Mouse (Mus musculus) mouse embryonic stem cell (cell line): Measurements from ENCODE around the gene Dpf1.

Experiments used
- in situ Hi-C, 2 experiments: fragments of 300-500 bp; cut with MboI; formaldehyde crosslinking; loops; 1 replicate in 1 of 2; 3 replicates in 1 of 2; pipeline ENCODE4 v1.14.3; 2019 to 2020; ENCODE audit warnings: low sequenced_read_pairs in 2 of 2, low pct_unique_long_range_greater_than_20kb in 1 of 2, mixed read lengths in 1 of 2; ENCODE audit not compliant: unreplicated experiment in 1 of 2

Gene Dpf1

GRCm38 (mm10) chr7:29303738-29304462 is at the start of gene Dpf1:
Gene Dpf1 (plus strand): TSS chr7:29303951.
- in situ Hi-C loops, result no loop called here

DNA sequence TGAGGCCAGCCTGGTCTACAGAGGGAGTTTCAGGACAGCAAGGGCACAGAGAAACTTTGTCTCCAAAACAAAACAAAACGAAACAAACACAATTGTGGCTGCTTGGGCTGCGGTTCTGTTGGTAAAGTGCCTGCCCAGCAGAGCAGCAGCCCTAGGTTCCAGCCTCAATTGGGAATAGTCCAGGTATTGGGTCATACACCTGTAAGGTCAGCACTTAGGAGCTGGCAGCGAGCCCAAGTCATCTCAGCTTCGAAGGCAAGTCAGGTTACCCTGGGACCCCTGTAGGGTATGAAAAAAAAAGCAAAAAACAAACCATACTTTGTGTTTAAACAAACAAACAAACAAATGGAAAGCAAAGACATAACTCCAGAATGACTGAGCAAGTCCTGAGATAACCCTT is 47.9 kb upstream of the Dpf1 start:
- in situ Hi-C loops, result no loop called here

DNA sequence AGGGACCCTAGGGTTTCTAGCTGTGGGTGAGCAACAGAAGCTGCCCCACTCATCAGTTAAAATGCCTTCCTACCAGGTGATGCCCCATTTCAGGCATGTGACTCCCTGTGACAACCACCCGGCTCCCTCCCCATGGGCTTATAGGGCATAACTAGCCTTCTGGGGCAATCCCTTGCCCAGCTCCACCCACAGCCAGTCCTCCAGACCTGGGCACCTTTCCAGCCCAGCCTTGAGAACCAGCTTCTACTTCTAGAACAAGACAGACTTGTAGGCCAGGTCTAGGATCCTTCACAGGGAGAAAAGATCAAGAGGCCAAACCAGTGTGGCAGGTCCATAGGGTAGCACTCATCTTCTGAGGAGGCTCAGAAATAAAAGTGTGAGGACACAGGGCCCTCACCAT is 46.4 kb upstream of the Dpf1 start:
- in situ Hi-C loops, result no loop called here

DNA sequence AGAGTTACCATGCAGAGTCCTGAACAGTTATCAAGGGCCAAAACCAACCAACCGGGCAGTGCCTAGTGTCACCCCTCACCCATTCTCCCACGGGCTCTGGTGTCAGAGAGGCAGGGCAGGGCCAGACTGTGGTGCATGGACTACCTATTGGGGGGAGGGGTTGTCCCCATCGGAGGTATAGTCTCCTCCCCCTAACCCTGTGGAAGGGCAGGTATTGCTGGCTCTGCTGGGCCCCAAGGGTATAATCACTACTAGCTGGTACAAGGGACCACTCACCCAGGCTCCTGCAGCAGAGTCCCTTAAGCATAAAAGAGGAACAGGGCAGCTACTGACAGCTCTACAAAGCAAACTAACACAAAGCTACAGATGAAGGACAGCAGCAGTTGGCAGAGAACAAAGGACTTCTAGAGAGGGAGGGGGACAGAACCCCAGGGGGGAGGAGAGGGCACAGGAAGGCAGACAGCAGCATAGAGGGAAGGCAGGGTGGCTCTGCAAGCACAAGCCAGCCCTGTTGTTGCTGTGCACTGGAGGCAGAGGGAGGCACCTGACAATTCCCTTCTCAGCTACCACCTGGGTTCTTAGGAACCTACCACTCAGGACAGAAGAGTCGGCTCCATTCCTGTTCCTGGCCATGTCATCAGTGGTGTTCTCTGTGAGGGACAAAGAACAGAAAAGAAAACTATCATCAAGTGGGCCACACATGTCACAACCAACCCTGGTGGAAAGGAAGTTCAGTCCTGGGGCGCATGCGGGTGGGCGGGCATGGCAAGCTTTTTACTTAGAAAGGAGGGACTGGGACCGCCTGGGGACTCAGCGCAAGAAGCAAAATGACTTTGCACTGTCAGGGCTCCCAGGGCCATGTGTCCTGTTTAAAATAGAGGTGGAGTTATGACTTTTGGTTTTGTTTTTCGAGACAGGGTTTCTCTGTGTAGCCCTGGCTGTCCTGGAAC is 43.7 kb upstream of the Dpf1 start:
- in situ Hi-C loops, result no loop called here

DNA sequence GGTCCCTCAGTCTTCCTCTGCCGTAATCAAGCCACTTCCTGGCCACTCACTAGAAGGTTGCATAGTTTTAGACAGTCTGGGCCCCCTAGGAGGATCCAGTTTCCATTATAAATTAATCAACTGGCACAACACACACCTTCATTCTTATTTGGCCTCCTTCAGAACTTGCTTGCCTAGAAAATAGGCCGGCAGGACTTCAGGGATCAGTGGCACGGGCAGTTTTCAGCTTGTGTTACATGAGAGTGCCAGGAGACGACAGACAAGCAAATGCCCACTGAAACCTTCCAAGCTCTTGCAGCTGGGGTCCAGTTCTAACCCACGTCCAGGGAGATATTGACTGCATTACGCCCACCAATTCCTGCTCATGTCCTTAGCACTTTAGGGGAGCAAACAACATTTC is 41.6 kb upstream of the Dpf1 start:
- in situ Hi-C loops, result no loop called here

- in situ Hi-C loops, result no loop called here
Observed at GRCm38 (mm10) chr7:29263831-29264230, 39.9 kb upstream of the Dpf1 start.

DNA sequence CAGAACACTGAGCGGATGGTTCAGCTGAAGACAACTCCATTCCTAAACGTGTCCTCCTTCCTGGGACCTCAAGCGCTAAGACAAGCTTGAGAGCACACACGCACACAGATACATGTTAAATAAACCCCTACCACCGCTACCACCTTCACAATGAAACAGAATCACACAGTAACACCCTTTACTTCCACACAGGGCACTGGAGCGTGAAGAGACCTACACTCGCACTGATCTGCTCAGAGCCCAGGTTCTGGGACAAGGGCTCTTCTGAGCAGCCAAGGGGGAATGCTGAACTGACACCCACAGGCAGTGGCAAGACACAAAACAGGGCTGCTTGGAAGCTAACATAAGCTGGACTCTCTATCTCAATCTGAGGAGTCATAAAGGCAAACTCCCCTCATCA is 38.1 kb upstream of the Dpf1 start:
- in situ Hi-C loops, result no loop called here

- in situ Hi-C loops, result no loop called here
Observed at GRCm38 (mm10) chr7:29266931-29267330, 36.8 kb upstream of the Dpf1 start.

- in situ Hi-C loops, result no loop called here
Observed at GRCm38 (mm10) chr7:29270445-29270844, 33.3 kb upstream of the Dpf1 start.

- in situ Hi-C loops, result no loop called here
Observed at GRCm38 (mm10) chr7:29271687-29272465, 31.9 kb upstream of the Dpf1 start.

GRCm38 (mm10) chr7:29276715-29277114 is 27.0 kb upstream of the Dpf1 start:
- in situ Hi-C loops, result no loop called here

- in situ Hi-C loops, result no loop called here
Observed at GRCm38 (mm10) chr7:29277510-29277909, 26.2 kb upstream of the Dpf1 start.

DNA sequence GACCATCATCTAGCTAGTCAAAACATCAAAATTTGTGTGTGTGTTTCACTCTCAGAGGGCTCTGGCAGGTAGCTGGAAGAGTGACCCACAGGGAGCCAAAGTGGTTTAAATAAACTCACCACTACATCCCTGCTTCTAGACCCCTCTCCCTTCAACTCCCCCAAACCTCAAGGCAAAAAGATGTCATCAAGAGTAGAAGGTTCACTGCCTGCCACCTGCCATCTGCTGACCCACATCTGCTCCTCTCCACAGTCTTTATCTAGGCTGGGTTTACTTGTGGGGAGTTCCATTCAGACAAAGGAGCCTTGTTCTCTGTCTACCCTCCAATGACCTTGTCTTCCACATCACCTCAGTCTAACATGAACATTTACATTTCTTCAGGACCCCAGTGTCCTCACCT is 24.5 kb upstream of the Dpf1 start:
- in situ Hi-C loops, result no loop called here

- in situ Hi-C loops, result no loop called here
Observed at GRCm38 (mm10) chr7:29279924-29280323, 23.8 kb upstream of the Dpf1 start.

DNA sequence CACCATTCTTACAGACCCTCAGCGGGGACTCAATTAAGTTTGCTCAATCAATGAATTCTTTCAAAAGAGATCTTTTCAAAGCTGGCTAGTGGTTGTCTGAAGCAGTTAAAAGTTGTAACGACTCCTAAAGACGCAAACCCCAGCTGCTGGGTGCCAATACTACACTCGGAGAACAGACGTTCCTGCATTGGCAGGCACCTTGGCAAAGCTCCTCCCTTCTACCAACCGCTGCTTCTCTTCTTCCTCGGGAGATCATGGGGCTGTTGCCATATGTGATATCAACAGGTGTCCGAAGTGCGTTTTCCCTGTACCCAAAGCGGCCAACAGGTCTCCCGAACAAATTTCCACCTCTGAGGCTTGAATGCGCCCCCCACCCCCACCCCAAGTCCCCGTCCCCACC is 22.9 kb upstream of the Dpf1 start:
- in situ Hi-C loops, result no loop called here

DNA sequence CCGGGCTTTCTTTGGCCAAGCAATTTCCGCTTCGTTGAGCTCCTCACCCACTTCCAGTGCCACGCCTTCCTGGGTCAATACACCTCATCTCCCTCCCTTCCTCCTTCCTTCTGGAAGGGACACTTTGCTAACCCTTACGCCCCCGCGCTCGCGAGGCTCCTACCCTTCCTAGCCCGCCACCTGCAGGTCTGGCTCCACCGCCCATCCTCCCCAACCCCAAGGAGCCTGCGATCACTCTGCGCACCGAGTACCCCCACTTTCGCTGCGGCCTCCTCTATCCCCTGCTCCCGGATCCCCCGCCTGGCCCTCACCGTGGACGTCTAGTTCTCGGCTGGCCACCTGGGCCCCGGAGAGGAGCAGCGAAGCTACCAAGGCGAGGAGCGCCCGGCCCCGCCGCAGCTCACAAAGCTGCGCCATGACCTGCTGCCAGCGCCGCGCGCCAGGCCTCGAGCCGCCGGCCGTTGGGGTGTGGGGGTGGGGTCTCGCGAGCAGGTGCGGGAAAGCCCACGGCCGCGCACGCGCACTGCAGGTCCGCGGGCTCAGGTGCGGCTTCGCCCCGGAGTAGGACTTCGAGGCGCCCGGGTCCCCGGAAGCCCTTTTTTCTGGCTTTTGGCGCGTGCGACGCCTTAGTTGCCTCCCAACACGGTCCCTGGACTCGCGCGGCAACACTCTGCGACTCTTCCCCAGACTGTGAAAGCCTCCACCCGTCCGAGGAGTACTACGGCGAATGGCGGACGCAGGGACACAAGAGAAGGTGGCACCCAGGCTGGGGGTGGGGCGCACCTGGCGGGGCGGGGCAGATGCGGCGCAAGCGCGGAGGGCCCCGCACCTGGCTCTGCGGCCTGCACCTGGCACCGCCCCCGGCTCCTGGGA is 22.3 kb upstream of the Dpf1 start, which contains the start of gene Spint2:
TSS of gene Spint2 (minus strand) at position 712 of the 873 bp plus-strand sequence.
- in situ Hi-C loops, result no loop called here

DNA sequence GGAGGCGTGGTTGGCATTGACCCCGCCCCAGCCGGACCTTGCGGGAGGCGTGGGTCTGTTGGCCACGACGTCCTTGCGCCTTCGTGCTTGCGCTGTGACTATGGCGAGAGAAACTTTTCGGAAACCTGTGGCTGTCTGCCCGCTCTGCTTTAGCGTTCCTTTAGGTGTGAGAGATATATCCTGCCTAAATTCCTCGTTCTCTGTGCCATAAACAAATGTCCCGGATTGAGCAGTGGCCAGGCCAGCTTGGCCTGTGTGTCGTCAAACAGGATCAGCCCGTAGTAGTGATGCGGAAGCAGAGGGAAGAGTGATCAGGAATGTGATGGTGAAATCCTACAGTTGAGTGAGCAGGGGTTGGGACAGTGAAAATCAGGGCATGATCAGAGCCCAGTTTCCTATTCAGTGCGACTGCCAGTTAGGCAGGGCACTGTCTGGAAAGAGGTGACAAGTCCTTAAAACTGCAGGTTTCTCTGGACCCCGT is 21.6 kb upstream of the Dpf1 start:
- in situ Hi-C loops, result no loop called here

GRCm38 (mm10) chr7:29283876-29284275 is 19.9 kb upstream of the Dpf1 start:
- in situ Hi-C loops, result no loop called here
